Mouse (Mus musculus) cortical plate, adult 2 months (tissue): Measurements from ENCODE around the gene Mturn. TPM values are rescaled to one million over a fixed set of nuclear protein-coding genes. Genes with fewer than 3 reads are reported as not detected.

Experiments
- H3K27ac ChIP-seq: fragments of 200-500 bp; 2 replicates; pipeline ENCODE4 v1.5.1; 2012; ENCODE audit warnings: low read length, control low read depth, inconsistent platforms; ENCODE audit not compliant: insufficient read depth
- H3K4me1 ChIP-seq: fragments of 200-500 bp; 2 replicates; pipeline ENCODE4 v1.6.1; 2011; ENCODE audit warnings: low read length; ENCODE audit not compliant: control insufficient read depth, insufficient read depth
- H3K4me3 ChIP-seq: fragments of 200-500 bp; 2 replicates; pipeline ENCODE4 v1.5.1; 2011; ENCODE audit warnings: mild to moderate bottlenecking, low read length, control low read depth; ENCODE audit not compliant: insufficient read depth
- CTCF ChIP-seq: fragments of 200-500 bp; IDR thresholded peaks from 2 replicates; pipeline ENCODE4 v1.5.1; 2011; ENCODE audit warnings: mild to moderate bottlenecking, control low read depth, low read length; ENCODE audit not compliant: insufficient read depth; ENCODE audit errors: extremely low read depth
- POLR2A ChIP-seq: fragments of 200-500 bp; IDR thresholded peaks from 2 replicates; pipeline ENCODE4 v1.6.1; 2011; ENCODE audit warnings: mild to moderate bottlenecking, low read length, control low read depth; ENCODE audit not compliant: insufficient read depth; ENCODE audit errors: extremely low read depth
- polyA plus RNA-seq: library from polyadenylated mRNA; depleted of rRNA; stranded (reverse); fragments of >200 nt; gene quantifications from 2 replicates; pipeline ENCODE4 v1.2.3, GENCODE M21; 2012

Mturn gene
- polyA plus RNA-seq, 1 experiment, result 51.3 TPM

DNA sequence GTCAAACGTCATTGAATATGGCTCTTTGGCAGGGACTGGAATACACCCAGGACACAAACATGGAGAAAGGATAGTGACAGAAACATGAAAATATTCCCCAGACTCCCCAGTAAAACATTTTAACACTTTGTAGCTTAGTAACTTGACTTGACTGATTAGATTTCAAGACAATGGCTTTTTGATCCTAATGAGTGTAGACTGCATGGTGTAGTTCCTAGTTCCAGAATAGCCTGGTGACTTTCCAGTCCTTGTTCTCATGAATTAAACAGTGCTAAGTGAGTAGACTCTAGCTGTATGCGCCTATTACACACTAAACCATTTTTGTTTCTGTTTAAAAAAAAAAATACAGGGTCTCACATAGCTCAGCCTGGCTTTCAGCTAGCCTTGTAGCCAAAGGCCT is 24.7 kb downstream of the Mturn start:
- Histone ChIP-seq H3K4me1 (peaks cover 2% of the 10 kb centered on the region; the same call in 1 of the 2 replicates), H3K27ac (no peak overlapping the region), H3K4me3 (no peak overlapping the region)
- no peak for TF ChIP-seq CTCF
- TF ChIP-seq POLR2A, result no peak

DNA sequence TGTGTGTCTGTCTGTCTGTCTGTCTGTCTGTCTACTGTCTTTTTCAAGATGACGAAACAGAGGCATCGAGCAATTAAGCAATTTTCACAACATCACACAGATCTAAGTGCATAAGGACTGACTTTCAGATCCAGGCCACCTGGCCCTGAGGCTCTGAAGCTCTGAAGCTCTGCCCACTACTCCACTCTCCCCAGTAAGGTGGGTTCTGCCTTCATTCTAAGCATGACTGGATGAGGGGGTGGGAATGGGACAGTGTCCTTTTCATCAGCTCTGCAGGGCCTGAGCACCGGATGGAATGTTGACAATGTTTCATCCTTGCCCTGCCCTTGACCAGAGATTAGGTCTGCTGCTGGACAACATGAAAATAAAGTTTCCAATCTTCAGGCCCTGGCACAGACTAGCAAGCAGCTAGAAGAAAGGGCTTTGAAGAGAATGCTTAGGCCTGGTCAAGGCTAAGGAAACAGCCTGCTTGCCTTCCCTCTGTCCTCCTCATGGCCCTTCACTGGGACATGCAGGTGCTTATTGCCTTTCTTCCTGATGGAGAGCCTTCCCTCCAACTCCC is 25.3 kb downstream of the Mturn start:
- Histone ChIP-seq H3K4me1 (peaks cover 2% of the 10 kb centered on the region; the same call in 1 of the 2 replicates), H3K4me3 (no peak overlapping the region), H3K27ac (no peak overlapping the region)
- TF ChIP-seq CTCF, result no peak
- no peak for TF ChIP-seq POLR2A

DNA sequence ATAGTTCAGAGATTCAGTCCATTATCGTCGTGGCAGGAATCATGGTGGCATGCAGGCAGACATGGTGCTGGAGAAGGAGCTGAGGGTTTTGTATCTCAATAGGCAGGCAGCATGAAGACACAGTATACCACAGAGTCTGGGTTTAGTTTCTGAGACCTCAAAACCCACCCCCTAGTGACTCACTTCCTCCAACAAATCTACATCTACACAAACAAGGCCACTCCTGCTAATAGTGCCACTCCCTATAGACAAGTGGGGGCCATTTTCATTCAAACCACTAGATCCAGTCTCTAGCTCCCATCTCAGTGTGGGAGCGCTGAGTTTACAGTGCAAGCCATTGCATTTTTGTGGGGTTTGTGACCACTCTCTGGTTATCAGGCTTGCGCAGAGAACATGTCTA is 27.2 kb downstream of the Mturn start:
- Histone ChIP-seq H3K4me3 (no peak overlapping the region), H3K4me1 (peaks cover 2% of the 10 kb centered on the region; the same call in 1 of the 2 replicates), H3K27ac (no peak overlapping the region)
- TF ChIP-seq POLR2A (no peak), CTCF (no peak)

DNA sequence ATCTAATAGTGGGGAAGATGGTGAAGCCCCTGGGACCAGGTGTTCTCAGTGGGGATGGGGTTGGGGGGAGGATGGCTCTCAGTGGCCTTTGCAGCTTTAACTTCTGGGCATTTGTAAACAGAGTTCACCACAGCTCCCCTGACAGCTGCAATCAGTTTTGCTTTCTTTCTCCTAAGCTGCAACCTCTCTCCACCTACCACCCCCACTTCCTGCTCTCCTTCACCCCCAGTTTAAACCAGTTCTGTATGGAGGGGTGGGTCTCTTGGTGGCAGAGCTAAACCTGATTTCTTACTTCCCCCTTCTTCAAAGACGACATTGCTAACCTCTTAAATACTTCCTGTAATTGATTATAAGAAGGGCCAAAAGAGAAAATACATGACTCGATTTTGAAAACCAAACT is 34.3 kb downstream of the Mturn start:
- no peak overlapping the region for H3K4me3 ChIP-seq

DNA sequence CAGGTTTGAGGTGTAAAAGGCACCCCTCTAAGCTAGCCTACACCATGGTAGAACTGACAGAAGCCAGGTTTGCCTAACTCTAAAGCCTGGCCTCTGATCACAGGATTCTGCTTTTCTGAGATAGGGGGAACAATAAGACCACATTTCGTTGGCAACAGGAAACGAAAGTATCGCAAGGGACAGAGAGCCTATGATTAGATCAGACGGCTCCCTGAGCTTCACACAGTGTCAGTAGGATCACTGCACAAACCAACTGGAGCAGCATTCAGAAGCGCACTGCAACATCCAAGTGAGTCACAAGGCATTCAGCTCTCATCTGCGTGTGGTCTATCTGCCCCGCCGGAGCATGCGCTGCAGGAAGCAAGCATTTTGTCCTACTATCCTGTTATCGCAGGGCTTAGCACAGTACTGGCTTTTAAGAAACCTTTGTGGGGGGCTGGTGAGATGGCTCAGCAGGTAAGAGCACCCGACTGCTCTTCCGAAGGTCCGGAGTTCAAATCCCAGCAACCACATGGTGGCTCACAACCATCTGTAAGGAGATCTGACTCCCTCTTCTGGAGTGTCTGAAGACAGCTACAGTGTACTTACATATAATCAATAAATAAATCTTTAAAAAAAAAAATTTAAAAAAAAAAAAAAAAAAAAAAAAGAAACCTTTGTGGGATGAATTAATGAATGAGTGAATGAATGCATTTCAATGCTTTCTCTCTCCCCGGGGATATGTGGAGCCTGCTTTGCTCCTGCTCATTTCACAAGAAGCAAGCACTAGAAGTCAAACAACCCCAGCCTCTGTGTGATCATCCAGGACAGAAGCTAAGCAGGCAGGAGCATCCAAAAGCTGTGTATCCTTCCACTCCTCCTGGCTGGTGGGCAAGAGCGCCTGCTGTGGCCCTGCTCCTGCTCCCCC is 37.6 kb downstream of the Mturn start:
- no peak for TF ChIP-seq CTCF
- TF ChIP-seq POLR2A, result no peak

More for the DNA sequence above, 34.3 kb downstream of the Mturn start:
- no peak for TF ChIP-seq POLR2A
- TF ChIP-seq CTCF, result no peak
- no peaks in the 10 kb centered on the region for H3K4me1 ChIP-seq
- no peak overlapping the region for H3K27ac ChIP-seq

DNA sequence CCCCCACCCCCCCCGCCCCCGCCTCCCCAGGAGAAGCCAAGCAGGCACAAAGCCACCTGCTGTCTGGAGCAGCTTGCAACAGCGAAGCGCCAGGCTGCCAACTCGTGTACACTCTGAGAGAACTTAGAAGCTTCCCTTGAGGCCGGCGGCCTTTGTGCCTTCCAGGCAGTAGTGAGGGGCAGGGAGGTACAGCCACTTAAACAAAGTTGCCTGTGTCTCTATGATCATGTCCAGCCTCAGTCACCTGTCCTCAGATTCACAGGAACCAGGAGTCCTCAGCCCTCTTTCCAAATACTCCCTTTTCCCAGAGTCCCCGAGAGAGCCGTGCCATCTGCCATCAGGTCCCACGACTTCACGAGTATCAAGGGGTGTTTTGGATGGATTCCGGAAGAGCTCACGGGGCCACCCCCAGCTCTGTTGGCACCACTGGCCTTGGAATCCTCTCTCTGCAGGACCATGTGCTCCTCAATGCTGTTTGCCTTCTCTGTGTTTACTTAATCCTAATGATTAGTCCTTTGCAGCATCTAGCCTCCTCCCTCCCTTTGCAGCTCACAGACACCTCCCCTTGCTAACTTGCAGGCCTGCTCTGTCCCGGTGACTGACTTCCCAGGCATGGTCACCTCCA is 38.4 kb downstream of the Mturn start:
- Histone ChIP-seq H3K4me1 (no peaks in the 10 kb centered on the region), H3K27ac (no peak overlapping the region)
- TF ChIP-seq CTCF, result no peak
- no peak for TF ChIP-seq POLR2A

More for the DNA sequence above, 37.6 kb downstream of the Mturn start:
- no peak overlapping the region for H3K4me3 ChIP-seq
- H3K27ac ChIP-seq, result no peak overlapping the region
- no peaks in the 10 kb centered on the region for H3K4me1 ChIP-seq

DNA sequence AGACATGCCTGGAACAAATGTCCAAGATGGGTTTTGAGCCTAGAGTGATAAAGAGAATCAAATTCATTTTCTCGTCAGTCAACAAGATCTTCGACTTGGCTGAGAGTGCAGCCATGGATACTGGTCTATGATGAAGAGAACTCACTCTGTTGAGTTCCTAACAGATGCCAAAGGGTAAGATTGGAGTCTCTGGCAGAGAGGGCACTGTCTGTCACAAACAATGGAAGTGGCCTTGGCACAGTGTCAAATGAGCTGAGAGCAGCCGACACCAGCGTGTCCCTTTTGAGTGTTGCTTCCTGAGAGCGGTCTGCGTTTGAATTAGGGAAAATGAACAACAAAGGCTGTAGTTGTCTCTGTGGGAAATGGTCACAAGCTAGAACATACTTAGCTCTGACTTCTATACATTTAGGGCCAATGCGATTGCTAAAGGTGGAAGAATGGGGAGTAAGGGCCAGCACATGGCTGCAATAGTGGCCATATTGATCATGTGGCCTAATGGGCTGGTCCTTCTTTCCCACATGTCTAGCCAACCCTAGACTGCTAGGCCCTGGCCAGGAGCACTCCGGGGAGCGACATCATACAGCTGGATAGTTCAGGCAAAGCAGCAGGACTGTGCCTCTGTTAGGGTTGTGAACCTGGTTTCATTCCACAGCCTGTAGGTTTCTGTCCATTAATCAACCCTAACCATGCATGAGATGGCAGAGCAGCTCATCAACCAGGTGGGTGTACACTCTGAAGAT is 39.3 kb downstream of the Mturn start:
- H3K4me1 ChIP-seq, result no peaks in the 10 kb centered on the region
- H3K27ac ChIP-seq, result no peak overlapping the region
- no peak overlapping the region for H3K4me3 ChIP-seq
- TF ChIP-seq POLR2A (no peak), CTCF (no peak)

More for the DNA sequence above, 38.4 kb downstream of the Mturn start:
- H3K4me3 ChIP-seq, result no peak overlapping the region

DNA sequence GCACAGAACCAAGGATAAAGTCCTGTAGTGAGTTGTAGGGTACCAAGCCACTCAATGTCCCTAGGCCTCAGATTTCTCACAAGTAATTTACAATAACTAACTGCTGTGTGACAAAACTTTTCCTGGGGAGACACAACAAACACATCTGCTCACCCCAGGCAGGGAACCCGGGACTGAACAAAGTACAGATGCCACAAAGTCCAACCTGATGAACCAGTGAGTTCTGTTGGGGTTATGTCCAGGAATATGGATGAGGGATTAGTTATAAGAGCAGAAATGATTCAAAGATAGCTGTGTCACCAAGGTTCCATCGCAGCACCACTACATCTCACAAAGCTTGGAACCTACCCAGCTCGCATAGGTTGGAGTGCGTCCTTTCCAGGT is 39.8 kb downstream of the Mturn start:
- H3K4me1 ChIP-seq, result no peaks in the 10 kb centered on the region
- TF ChIP-seq CTCF (no peak), POLR2A (no peak)
- H3K4me3 ChIP-seq, result no peak overlapping the region
- no peak overlapping the region for H3K27ac ChIP-seq

DNA sequence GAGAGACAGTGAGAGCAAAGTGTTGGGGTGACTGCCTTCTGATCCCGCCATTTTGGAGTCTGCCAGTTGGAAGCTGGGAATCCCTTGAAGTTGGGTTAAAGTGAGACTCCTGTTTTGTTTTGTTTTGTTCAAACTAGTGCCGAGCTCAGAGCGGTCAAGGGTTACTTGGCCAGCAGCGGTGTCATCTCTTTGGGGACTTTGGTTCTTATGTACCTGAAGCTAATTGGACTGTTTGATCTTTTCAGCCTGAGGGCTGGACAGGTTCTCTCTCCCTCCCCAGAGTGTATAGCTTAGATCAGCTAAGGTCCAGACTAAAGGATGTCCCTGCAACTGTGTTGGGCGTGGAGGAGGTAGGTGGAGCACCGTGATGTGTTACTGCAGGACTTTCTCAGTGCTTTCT is 44.9 kb downstream of the Mturn start:
- no peak overlapping the region for H3K27ac ChIP-seq
- TF ChIP-seq POLR2A (no peak), CTCF (no peak)
- no peak overlapping the region for H3K4me3 ChIP-seq
- H3K4me1 ChIP-seq, result no peaks in the 10 kb centered on the region
